Mouse (Mus musculus): ENCODE data around the gene Pak1ip1. TPM values are rescaled to one million over a fixed set of nuclear protein-coding genes. Genes with fewer than 3 reads are reported as not detected.

Pak1ip1 gene
- polyA plus RNA-seq, 1 experiment from 2014 or later: 53.1 TPM

GRCm38 (mm10) chr13:41051965-41052364 is 51.1 kb downstream of the Pak1ip1 start:
- 53% methylated on average over 5 of the region's 5 CpGs for WGBS

More at GRCm38 (mm10) chr13:41051965-41052364, 51.1 kb downstream of the Pak1ip1 start:
- Histone ChIP-seq H3K27me3 (no peaks in the 10 kb centered on the region), H3K9ac (no peak overlapping the region), H3K36me3 (no peaks in the 10 kb centered on the region), H3K9me3 (no peaks in the 10 kb centered on the region), H3K4me3 (no peak overlapping the region), H3K27ac (no peak overlapping the region), H3K4me2 (replicated peaks) (no peak overlapping the region), H3K4me1 (peaks cover 13% of the 10 kb centered on the region; the same call in 1 of the 2 replicates)
- no peak for ATAC-seq (ENCODE audit: low FRiP score, low read depth)

Other genes starting within 250 kb of the Pak1ip1 start
- 1.5 and 2.1 TPM in 2 replicates for gene Gcnt2, start 141.3 kb upstream of the Pak1ip1 start, polyA plus RNA-seq (2015; fragmentation: Nextera tagmentation; extraction: Ambion mirVana)
- gene Tmem14c, start 15.3 kb downstream of the Pak1ip1 start, polyA plus RNA-seq (2015; fragmentation: Nextera tagmentation; extraction: Ambion mirVana): 195 and 201 TPM in 2 replicates
- gene Mak, start 78.7 kb downstream of the Pak1ip1 start, polyA plus RNA-seq (2015; fragmentation: Nextera tagmentation; extraction: Ambion mirVana): 0.55 and 0.68 TPM in 2 replicates
- gene Gcm2, start 110.0 kb downstream of the Pak1ip1 start, polyA plus RNA-seq (2015; fragmentation: Nextera tagmentation; extraction: Ambion mirVana): not detected in 2 replicates
- gene Sycp2l, start 113.3 kb downstream of the Pak1ip1 start, polyA plus RNA-seq (2015; fragmentation: Nextera tagmentation; extraction: Ambion mirVana): not detected in 2 replicates
- gene Elovl2, start 219.4 kb downstream of the Pak1ip1 start, polyA plus RNA-seq (2015; fragmentation: Nextera tagmentation; extraction: Ambion mirVana): 4.1 and 4.8 TPM in 2 replicates
- gene Smim13, start 248.8 kb downstream of the Pak1ip1 start, polyA plus RNA-seq (2015; fragmentation: Nextera tagmentation; extraction: Ambion mirVana): 14.7 and 15.4 TPM in 2 replicates

All from limb, embryonic 13.5 days (tissue).